Mouse (Mus musculus) embryonic facial prominence, embryonic 14.5 days (tissue): ENCODE measurements around the gene Wnt8b. TPM values are rescaled to one million over a fixed set of nuclear protein-coding genes. Genes with fewer than 3 reads are reported as not detected.

Experiments
- ATAC-seq: fragments of 200-750 bp; cut with Nextera tagmentation; 2 replicates; pipeline ENCODE4 v1.8.0; 2017; ENCODE audit warnings: low read depth, moderate number of reproducible peaks, moderate TSS enrichment
- DNase-seq: peaks from one replicate; pipeline ENCODE4 v3.0.0-alpha.2; 2015; ENCODE audit warnings: low spot score
- H3K27ac ChIP-seq: fragments of 300-500 bp; sonication (generic); replicated peaks from 2 replicates; pipeline ENCODE4 v1.5.1; 2014; ENCODE audit warnings: low read depth, mild to moderate bottlenecking, low read length, moderate library complexity
- H3K27me3 ChIP-seq: fragments of 300-500 bp; sonication (generic); replicated peaks from 2 replicates; pipeline ENCODE4 v1.6.1; 2014; ENCODE audit warnings: low read length; ENCODE audit not compliant: control insufficient read depth, insufficient read depth
- H3K36me3 ChIP-seq: fragments of 300-500 bp; sonication (generic); 2 replicates; pipeline ENCODE4 v1.6.1; 2014; ENCODE audit warnings: low read length, mixed read lengths; ENCODE audit not compliant: control insufficient read depth, insufficient read depth
- H3K4me1 ChIP-seq: fragments of 300-500 bp; sonication (generic); 2 replicates; pipeline ENCODE4 v1.6.1; 2014; ENCODE audit warnings: antibody characterized with exemption, low read length; ENCODE audit not compliant: control insufficient read depth, insufficient read depth
- H3K4me2 ChIP-seq: fragments of 300-500 bp; sonication (generic); 2 replicates; pipeline ENCODE4 v1.6.1; 2014; ENCODE audit warnings: low read depth, mild to moderate bottlenecking, low read length, moderate library complexity, mixed read lengths
- H3K4me3 ChIP-seq: fragments of 300-500 bp; sonication (generic); 2 replicates; pipeline ENCODE4 v1.5.1; 2014; ENCODE audit warnings: low read depth, mild to moderate bottlenecking, low read length
- H3K9ac ChIP-seq: fragments of 300-500 bp; sonication (generic); 2 replicates; pipeline ENCODE4 v1.6.1; 2014; ENCODE audit warnings: low read depth, mild to moderate bottlenecking, low read length, moderate library complexity, mixed read lengths
- H3K9me3 ChIP-seq: fragments of 300-500 bp; sonication (generic); 2 replicates; pipeline ENCODE4 v1.6.1; 2016; ENCODE audit warnings: low read length; ENCODE audit not compliant: control insufficient read depth
- WGBS: fragments of 180-500 bp; shearing (Covaris S2); extraction: QIAGEN DNeasy Blood & Tissue Kit; methylation state at CpG from one replicate; pipeline ENCODE4 v1.1.7; 2014; 5-methylcytosine and 5-hydroxymethylcytosine counted together
- polyA plus RNA-seq: library from polyadenylated mRNA; unstranded; fragments of >200 nt; fragmentation: Nextera tagmentation; extraction: Ambion mirVana; gene quantifications from 2 replicates; pipeline ENCODE4 v1.2.1, GENCODE M21; 2014

Gene Wnt8b
- polyA plus RNA-seq, 1 experiment from 2014 or later: 0.14 TPM

DNA sequence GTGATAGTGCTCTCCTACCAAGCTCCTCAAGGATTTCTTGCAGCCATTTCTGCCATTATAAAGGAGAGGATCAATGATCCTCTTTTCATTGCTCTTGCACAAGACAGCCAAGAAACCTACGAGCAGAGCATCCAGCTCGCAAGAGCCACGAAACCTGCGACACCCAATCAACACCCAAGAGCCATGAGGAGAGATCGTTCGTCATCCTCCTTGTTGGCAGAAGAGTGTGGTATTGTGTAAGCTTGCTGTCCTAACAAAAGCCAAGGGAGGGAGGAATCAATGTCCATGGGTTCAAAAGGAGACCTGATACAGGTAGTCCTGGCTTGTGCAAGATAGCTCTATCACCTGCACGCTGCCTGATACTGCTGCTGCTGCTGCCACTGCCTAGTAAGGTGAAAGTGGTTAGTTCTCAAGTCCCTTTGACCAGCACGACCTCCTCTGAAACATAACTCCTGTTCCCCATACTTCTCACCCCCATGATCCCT, 49.5 kb downstream of the Wnt8b start:
- Histone ChIP-seq H3K9me3 (no peaks in the 10 kb centered on the region), H3K36me3 (peaks cover under 1% of the 10 kb centered on the region; the same call in 1 of the 2 replicates), H3K4me3 (no peak overlapping the region), H3K9ac (no peak overlapping the region), H3K4me1 (no peaks in the 10 kb centered on the region), H3K27ac (no peak overlapping the region), H3K4me2 (no peak overlapping the region), H3K27me3 (peaks cover 17% of the 10 kb centered on the region)
- DNase-seq: no peak
- 84% methylated on average over 8 of the region's 8 CpGs for WGBS
- no peak for ATAC-seq

DNA sequence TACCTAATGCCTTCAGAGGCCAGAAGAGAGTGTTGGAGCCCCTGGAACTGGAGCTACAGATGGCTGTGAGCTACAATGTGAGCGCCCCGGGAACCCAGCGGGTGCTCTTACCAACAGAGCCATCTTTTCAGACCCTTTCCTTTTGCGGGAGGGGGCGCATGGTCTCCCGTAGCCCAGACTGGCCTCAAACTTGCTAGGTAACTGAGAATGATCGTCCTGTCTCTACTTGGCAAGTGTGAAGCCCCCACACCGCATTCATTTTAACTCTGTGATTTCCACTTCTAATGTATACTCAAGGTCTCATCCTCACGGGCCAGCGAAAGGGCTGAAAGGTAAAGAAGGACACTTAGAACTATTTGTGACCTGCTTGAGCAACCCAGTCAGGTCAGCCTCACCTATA, 51.1 kb downstream of the Wnt8b start:
- ATAC-seq (no peak), DNase-seq (no peak)
- Histone ChIP-seq H3K27me3 (peaks cover 17% of the 10 kb centered on the region), H3K4me1 (no peaks in the 10 kb centered on the region), H3K9me3 (no peaks in the 10 kb centered on the region), H3K4me3 (no peak overlapping the region), H3K36me3 (peaks cover 17% of the 10 kb centered on the region), H3K27ac (no peak overlapping the region), H3K4me2 (peak overlapping the region; percentile 72; the same call in 1 of the 2 replicates), H3K9ac (no peak overlapping the region)
- 53% methylated on average over 10 of the region's 10 CpGs for WGBS

DNA sequence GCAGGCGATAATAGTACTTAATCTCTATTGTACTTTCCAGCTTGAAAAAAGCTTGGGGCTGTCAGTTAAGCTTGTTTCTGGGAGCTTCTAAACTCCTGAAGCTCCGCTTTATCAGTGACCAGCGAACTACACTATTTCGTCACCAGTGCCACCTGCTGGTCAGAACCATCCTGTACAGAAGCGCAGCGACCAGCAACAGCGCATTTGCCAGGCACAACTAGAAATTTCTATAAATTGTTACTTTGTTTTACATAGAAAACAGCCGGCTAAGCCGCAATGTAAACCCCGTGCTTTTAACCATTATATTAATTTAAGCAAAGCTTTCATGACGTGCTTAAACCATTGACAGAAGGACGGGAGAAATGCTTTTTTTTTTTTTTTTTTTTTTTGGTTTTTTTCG, 51.5 kb downstream of the Wnt8b start:
- ATAC-seq: peak; percentile 60; the same call in 1 of the 2 replicates

DNA sequence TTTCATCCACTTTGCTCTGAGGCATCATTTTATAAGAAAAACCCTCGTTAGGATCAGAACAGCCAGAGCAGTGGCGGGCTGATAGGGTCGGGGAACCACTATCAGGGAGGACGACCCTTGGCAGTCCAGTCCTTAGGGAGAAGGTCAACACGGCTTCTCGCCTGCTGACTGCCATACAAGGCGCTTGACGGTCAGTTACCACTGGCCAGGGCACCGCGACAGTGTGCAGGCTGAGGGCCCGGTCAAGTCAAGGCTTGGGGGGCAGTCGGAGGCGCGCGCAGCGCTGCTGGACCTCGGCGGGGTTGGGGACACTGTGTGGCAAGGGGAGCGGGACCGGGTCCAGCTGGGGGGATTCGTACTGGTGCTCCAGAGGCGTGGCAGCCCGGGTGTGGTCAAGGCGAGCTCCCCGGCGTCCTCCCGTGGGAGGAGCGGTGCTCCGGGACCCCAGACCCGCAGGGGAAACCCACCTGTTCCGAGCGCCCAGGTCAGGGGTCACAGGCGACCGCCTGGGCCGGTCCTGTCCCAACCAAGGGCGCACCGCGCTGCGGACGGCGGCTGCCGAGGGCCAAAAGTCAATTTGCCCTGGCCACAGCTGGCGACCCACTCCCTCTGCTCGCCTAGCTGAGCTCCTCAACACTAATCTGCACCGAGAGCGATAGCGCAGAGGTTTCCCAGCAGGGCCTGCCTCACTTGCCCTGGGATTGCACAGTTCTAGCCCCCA, 52.2 kb downstream of the Wnt8b start, which contains the start of gene Sec31b:
Gene Sec31b (minus strand): TSS at position 544 of the 721 bp plus-strand sequence.
- Histone ChIP-seq H3K4me2 (peak within 1 kb of the TSS; percentile 72), H3K36me3 (peaks cover 28% of the 10 kb centered on the region), H3K27ac (no peak within 1 kb of the TSS), H3K9me3 (no peaks in the 10 kb centered on the region), H3K4me1 (no peaks in the 10 kb centered on the region), H3K4me3 (peak within 1 kb of the TSS; percentile 44), H3K9ac (peak within 1 kb of the TSS; percentile 60), H3K27me3 (peaks cover 17% of the 10 kb centered on the region)
- WGBS: 2% methylated on average over 22 of the region's 47 CpGs
- ATAC-seq (peak; percentile 32; the same call in 1 of the 2 replicates), DNase-seq (no peak)

More for the DNA sequence above, 51.5 kb downstream of the Wnt8b start:
- WGBS: 2% methylated on average over 13 of the region's 13 CpGs
- Histone ChIP-seq H3K27ac (no peak overlapping the region), H3K36me3 (peaks cover 21% of the 10 kb centered on the region), H3K27me3 (peaks cover 17% of the 10 kb centered on the region), H3K4me2 (peak overlapping the region; percentile 72), H3K4me1 (no peaks in the 10 kb centered on the region), H3K9ac (no peak overlapping the region), H3K4me3 (0 out of 2 replicates have a peak overlapping the region, but pooled peaks have one; percentile 44), H3K9me3 (no peaks in the 10 kb centered on the region)
- DNase-seq: peak; percentile 85

DNA sequence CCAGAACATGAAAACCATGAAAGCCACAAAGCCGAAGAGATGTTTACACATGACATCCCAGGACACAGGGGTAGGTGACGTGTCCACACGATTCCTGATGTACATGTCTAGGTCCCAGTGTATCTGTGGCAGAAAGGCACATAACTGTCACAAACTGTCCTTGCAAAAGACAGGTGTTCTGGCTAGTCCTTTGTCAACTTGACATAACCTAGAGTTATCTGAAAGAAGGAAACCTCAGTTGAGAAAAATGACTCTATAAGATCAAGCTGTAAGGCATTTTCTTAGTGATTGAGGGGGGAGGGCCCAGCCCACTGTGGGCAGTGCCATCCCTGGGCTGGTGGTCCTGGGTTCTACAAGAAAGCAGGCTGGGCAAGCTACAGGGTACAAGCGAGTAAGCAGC, 59.5 kb downstream of the Wnt8b start, which contains the start of gene Gm20538:
Gene Gm20538 (minus strand): TSS at position 101 of the 400 bp plus-strand sequence.
- ATAC-seq (no peak), DNase-seq (no peak)
- Histone ChIP-seq H3K4me2 (no peak within 1 kb of the TSS), H3K9me3 (no peaks in the 10 kb centered on the region), H3K27me3 (no peaks in the 10 kb centered on the region; the same call in 1 of the 2 replicates), H3K36me3 (peaks cover 57% of the 10 kb centered on the region), H3K9ac (no peak within 1 kb of the TSS), H3K27ac (no peak within 1 kb of the TSS), H3K4me3 (no peak within 1 kb of the TSS), H3K4me1 (peaks cover 6% of the 10 kb centered on the region; the same call in 1 of the 2 replicates)
- 96% methylated on average over 4 of the region's 4 CpGs for WGBS

DNA sequence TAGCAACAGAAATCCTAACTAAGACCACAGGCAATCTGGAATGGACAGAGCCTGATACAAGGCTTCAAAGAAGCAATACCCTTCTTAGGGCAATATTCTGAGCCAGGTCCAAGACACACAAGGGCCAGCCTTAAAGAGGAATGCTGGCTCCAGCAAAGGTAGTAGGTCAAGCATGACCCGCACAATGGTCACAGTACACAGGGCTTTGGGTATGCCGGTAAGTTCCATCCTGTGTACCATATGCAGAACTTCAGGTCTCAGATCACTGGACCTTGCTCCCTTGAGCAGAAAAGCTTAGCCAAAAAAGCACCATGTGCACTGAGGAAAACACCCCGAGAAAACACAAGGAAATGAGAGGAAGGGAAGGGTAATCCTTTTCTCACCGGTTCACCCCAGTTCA, 60.0 kb downstream of the Wnt8b start:
- no peak overlapping the region for H3K27ac ChIP-seq
- no peak overlapping the region for H3K4me2 ChIP-seq
- DNase-seq (no peak), ATAC-seq (no peak)
- peaks cover 51% of the 10 kb centered on the region for H3K36me3 ChIP-seq
- H3K27me3 ChIP-seq: no peaks in the 10 kb centered on the region; the same call in 1 of the 2 replicates
- peaks cover 6% of the 10 kb centered on the region; the same call in 1 of the 2 replicates for H3K4me1 ChIP-seq
- H3K9ac ChIP-seq: no peak overlapping the region
- no peak overlapping the region for H3K4me3 ChIP-seq
- WGBS: 96% methylated on average over 4 of the region's 4 CpGs
- H3K9me3 ChIP-seq: no peaks in the 10 kb centered on the region

DNA sequence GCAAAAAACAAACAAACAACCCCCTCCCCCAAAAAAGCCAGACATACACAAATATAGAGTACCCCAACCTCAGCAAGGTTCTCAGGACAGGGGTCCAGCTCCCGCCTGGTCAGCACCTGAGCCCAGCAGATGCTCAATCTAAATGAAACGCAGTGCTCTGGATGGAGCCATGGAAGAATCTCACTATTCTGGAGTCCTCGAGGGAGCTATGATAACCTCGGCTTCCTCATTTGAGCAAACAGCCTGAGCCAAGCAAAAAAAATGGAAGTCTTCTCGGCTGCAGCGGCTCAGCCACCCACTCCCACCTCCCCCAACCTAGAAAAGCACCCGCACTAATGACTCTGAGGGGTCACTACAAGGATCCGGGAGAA, 61.2 kb downstream of the Wnt8b start:
- Histone ChIP-seq H3K9me3 (no peaks in the 10 kb centered on the region), H3K36me3 (peaks cover 39% of the 10 kb centered on the region), H3K27me3 (no peaks in the 10 kb centered on the region; the same call in 1 of the 2 replicates), H3K4me1 (peaks cover 6% of the 10 kb centered on the region; the same call in 1 of the 2 replicates), H3K4me3 (peak overlapping the region; percentile 91), H3K9ac (peak overlapping the region; percentile 94), H3K27ac (no peak overlapping the region), H3K4me2 (peak overlapping the region; percentile 93)
- WGBS: 3% methylated on average over 8 of the region's 8 CpGs
- no peak for DNase-seq
- ATAC-seq: no peak

DNA sequence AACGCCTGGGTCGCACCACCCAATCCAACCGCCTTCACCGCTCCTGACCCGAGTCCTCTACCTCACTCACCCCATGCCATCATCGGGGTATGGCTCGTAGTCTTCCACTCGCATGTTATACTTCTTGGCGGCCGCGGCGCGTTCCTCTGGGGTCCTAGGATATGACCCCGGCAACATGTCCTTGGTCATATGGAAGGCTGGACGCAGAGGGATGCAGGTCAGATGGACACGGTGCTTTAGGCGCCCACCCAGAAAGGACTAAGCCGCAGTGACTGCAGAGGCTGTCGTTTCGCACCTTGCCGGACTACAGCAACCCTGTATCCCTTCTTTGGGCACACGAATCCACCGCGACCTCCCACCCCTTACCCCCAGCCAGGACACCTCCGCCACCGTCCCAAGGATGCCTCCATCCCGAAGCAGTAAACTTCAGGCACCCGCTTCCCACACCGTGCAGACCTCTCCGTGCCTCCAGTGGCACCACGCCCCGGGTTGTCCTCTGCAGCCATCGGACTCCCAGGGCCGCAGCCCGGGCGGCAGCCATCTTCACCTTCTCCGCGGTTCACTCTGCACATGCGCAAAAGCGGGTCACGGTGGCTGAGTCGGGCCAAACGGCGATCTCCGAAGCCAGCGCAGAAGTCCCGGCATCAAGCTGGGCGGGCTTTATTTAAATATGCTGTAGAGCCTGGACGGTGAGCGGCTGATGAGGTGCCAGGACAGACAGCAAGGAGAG, 61.8 kb downstream of the Wnt8b start, which contains the start of gene Ndufb8:
Gene Ndufb8 (minus strand): TSS at position 580 of the 730 bp plus-strand sequence.
- peak; percentile 95 for DNase-seq
- peak within 1 kb of the TSS; percentile 25; the same call in 1 of the 2 replicates for H3K27ac ChIP-seq

More for the DNA sequence above, 61.8 kb downstream of the Wnt8b start, which contains the start of gene Ndufb8:
- Histone ChIP-seq H3K4me3 (peak within 1 kb of the TSS; percentile 91), H3K9me3 (no peaks in the 10 kb centered on the region), H3K36me3 (peaks cover 34% of the 10 kb centered on the region), H3K27me3 (no peaks in the 10 kb centered on the region; the same call in 1 of the 2 replicates), H3K9ac (peak within 1 kb of the TSS; percentile 94), H3K4me2 (peak within 1 kb of the TSS; percentile 93), H3K4me1 (peaks cover 6% of the 10 kb centered on the region; the same call in 1 of the 2 replicates)
- under 1% methylated on average over 35 of the region's 50 CpGs for WGBS
- ATAC-seq: peak; percentile 93
